Mouse (Mus musculus) testis, adult 2 months (tissue): ENCODE results near the gene Col18a1. TPM values are rescaled to one million over a fixed set of nuclear protein-coding genes. Genes with fewer than 3 reads are reported as not detected.

Experiments
- H3K27ac ChIP-seq: fragments of 200-500 bp; 2 replicates; pipeline ENCODE4 v1.5.1; 2012; ENCODE audit warnings: low read depth, low read length; ENCODE audit not compliant: control insufficient read depth, insufficient read depth
- H3K27me3 ChIP-seq: fragments of 200-500 bp; 2 replicates; pipeline ENCODE4 v1.6.1; 2012; ENCODE audit warnings: mild to moderate bottlenecking, low read length, moderate library complexity; ENCODE audit not compliant: control insufficient read depth, insufficient read depth
- H3K36me3 ChIP-seq: fragments of 200-500 bp; 2 replicates; pipeline ENCODE4 v1.6.1; 2012; ENCODE audit warnings: mild to moderate bottlenecking, low read length; ENCODE audit not compliant: control insufficient read depth, insufficient read depth
- H3K4me1 ChIP-seq: fragments of 200-500 bp; 2 replicates; pipeline ENCODE4 v1.6.1; 2012; ENCODE audit warnings: low read length; ENCODE audit not compliant: control insufficient read depth, insufficient read depth
- H3K4me3 ChIP-seq: fragments of 200-500 bp; 2 replicates; pipeline ENCODE4 v1.5.1; 2012; ENCODE audit warnings: low read depth, mild to moderate bottlenecking, low read length, moderate library complexity, mixed read lengths; ENCODE audit not compliant: control insufficient read depth
- CTCF ChIP-seq: fragments of 200-500 bp; IDR thresholded peaks from 2 replicates; pipeline ENCODE4 v1.5.1; 2012; ENCODE audit warnings: low read depth, mild to moderate bottlenecking, inconsistent platforms, low read length, moderate library complexity; ENCODE audit not compliant: control insufficient read depth, insufficient read depth, insufficient replicate concordance
- POLR2A ChIP-seq: fragments of 200-500 bp; IDR thresholded peaks from 2 replicates; pipeline ENCODE4 v1.6.1; 2012; ENCODE audit warnings: low read depth, mild to moderate bottlenecking, inconsistent platforms, low read length, moderate library complexity; ENCODE audit not compliant: control insufficient read depth
- polyA plus RNA-seq: library from polyadenylated mRNA; depleted of rRNA; stranded (reverse); fragments of >200 nt; gene quantifications from 2 replicates; pipeline ENCODE4 v1.2.3, GENCODE M21; 2012

The Col18a1 gene
- polyA plus RNA-seq, 1 experiment = 10.5 TPM

- no peak for TF ChIP-seq POLR2A
- TF ChIP-seq CTCF = no peak
- H3K27ac ChIP-seq = no peak overlapping the region
- no peaks in the 10 kb centered on the region for H3K36me3 ChIP-seq
- H3K27me3 ChIP-seq = no peaks in the 10 kb centered on the region
- H3K4me3 ChIP-seq = no peak overlapping the region
- no peaks in the 10 kb centered on the region for H3K4me1 ChIP-seq
Observed at GRCm38 (mm10) chr10:77182804-77183331, 16.5 kb upstream of the Col18a1 start.

DNA sequence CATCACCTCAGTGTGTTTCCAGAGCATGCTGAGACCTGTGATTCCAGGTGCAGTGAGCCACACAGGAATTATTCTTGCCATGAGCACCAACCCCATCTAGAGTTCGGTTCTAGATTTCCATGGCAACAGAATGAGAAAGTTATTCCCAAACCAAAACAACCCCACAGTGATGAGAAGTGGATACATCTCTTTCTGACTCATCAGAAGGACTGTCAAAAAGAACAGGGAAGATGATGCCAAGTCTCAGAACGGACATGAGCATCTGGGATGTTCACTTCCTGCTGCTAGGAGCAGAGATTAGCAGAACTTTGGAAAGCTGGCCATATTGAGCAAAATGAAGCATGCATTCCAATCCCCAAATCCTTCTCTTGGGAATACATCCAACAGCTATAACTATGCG, 13.8 kb upstream of the Col18a1 start:
- Histone ChIP-seq H3K27ac (no peak overlapping the region), H3K4me1 (no peaks in the 10 kb centered on the region), H3K36me3 (no peaks in the 10 kb centered on the region), H3K4me3 (no peak overlapping the region), H3K27me3 (no peaks in the 10 kb centered on the region)
- TF ChIP-seq POLR2A (no peak), CTCF (no peak)

DNA sequence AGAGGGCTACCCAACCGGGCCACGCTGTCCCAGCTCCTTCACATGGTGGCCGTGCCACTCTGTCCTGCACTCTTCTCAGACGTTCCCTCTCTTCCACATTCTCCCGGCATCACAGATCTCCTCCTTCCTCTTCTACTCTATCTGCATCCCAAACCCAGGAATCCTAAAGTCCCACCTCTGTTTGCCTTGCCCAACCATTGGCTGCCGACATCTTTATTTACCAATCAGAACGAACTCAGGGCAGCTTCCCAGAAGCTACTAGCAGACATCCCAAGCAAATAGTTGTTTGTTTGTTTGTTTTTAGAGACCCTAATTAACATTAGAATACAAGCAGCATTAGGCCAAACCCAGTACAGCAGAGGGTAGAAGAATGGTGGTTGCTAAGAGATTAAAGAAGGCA, 12.3 kb upstream of the Col18a1 start:
- no peak for TF ChIP-seq CTCF
- no peak for TF ChIP-seq POLR2A
- Histone ChIP-seq H3K36me3 (no peaks in the 10 kb centered on the region), H3K27me3 (no peaks in the 10 kb centered on the region), H3K4me3 (no peak overlapping the region), H3K4me1 (no peaks in the 10 kb centered on the region), H3K27ac (no peak overlapping the region)

- Histone ChIP-seq H3K27ac (no peak overlapping the region), H3K27me3 (no peaks in the 10 kb centered on the region), H3K4me3 (no peak overlapping the region), H3K4me1 (no peaks in the 10 kb centered on the region), H3K36me3 (no peaks in the 10 kb centered on the region)
- TF ChIP-seq POLR2A = no peak
- TF ChIP-seq CTCF = no peak
Observed at GRCm38 (mm10) chr10:77170400-77170799, 4.1 kb upstream of the Col18a1 start.

DNA sequence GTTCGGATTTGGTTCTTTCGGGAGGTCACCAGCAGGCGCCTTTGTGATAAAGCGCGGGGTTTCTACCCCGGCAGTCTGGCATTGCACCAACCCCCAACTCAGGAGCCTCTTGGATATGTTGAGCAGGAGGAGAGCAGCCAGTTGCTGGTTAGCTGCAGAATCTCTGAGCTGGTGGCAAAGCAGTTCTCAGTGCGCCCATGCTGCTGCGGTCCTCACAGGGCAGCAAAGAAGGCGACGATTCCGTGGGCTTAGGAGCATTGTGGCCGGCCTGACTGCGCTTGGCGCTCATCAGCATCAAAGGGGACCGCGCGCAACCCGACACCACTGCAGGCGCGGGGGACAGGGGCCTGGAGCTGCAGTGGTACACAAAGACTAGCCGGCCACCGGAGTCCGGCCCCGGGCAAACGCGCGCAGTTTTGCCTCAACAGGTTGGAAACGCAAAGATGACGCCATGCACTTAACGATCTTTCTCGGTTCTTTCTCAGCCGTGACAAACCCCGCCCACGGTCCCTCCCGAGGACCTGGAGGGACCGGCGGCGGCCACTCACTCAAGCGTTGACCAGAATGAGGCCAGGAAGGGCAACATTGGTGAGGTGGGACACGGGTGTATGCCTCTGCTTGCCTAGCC, 916 bp downstream of the Col18a1 start:
- Histone ChIP-seq H3K4me1 (no peaks in the 10 kb centered on the region), H3K4me3 (peak overlapping the region; percentile 48), H3K27ac (no peak overlapping the region), H3K36me3 (no peaks in the 10 kb centered on the region), H3K27me3 (no peaks in the 10 kb centered on the region)
- TF ChIP-seq POLR2A (no peak), CTCF (no peak)

GRCm38 (mm10) chr10:77164437-77165052, 1.8 kb downstream of the Col18a1 start:
- Histone ChIP-seq H3K4me3 (no peak overlapping the region), H3K27me3 (no peaks in the 10 kb centered on the region), H3K27ac (no peak overlapping the region), H3K36me3 (no peaks in the 10 kb centered on the region), H3K4me1 (no peaks in the 10 kb centered on the region)
- no peak for TF ChIP-seq CTCF
- no peak for TF ChIP-seq POLR2A

DNA sequence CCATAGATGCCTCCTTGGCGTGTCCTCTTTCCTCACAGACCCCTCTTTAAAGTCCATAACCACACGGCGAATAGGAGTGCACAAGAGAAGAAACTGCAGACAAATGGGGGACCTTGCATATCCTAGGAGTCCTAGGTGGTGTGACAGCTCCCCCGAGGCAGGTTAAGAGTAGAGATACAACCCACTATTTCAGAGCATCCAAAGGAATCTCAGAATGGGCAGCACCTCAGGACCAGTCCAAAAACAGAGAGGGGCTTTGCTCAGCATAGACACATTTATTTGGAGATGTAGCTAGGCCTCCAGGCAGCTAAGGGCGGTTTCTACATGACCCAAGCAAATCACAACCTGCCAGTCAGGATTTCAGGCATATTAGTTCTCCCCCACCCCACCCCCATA, 2.3 kb downstream of the Col18a1 start:
- TF ChIP-seq CTCF (no peak), POLR2A (no peak)
- H3K27me3 ChIP-seq = no peaks in the 10 kb centered on the region
- H3K4me3 ChIP-seq = no peak overlapping the region
- H3K4me1 ChIP-seq = no peaks in the 10 kb centered on the region
- no peaks in the 10 kb centered on the region for H3K36me3 ChIP-seq
- no peak overlapping the region for H3K27ac ChIP-seq
